Mouse (Mus musculus): ENCODE measurements around the gene Ccnl1. TPM values are rescaled to one million over a fixed set of nuclear protein-coding genes. Genes with fewer than 3 reads are reported as not detected.
A peak's percentile ranks its signal among the peaks of the same experiment; 100 is the strongest.

Gene Ccnl1
- polyA plus RNA-seq, 1 experiment = 12.8 TPM

- no peak overlapping the region for H3K4me2 ChIP-seq (ENCODE audit: low read depth)
- no peaks in the 10 kb centered on the region for H3K27me3 ChIP-seq (ENCODE audit: control insufficient read depth, insufficient read depth, insufficient read length)
Measured at GRCm38 (mm10) chr3:65988711-65989495, 30.9 kb upstream of the Ccnl1 start.

GRCm38 (mm10) chr3:65976296-65976695, 18.2 kb upstream of the Ccnl1 start:
- Histone ChIP-seq H3K4me3 (no peak overlapping the region), H3K36me3 (ENCODE audit: control insufficient read depth, insufficient read depth) (no peaks in the 10 kb centered on the region), H3K27me3 (ENCODE audit: control insufficient read depth, insufficient read depth, insufficient read length) (no peaks in the 10 kb centered on the region), H3K79me2 (ENCODE audit: control insufficient read depth, insufficient read depth) (no peaks in the 10 kb centered on the region), H3K4me2 (ENCODE audit: low read depth) (no peak overlapping the region), H3ac (ENCODE audit: control insufficient read depth, insufficient read length) (no peak overlapping the region)
- TF ChIP-seq POLR2A (IDR thresholded peaks at IDR 0.05; ENCODE audit: insufficient read length, low read depth) (no peak), REST (IDR thresholded peaks at IDR 0.05; ENCODE audit: insufficient read depth, insufficient read length) (no peak), MYOD1 (IDR thresholded peaks at IDR 0.05; ENCODE audit: control insufficient read depth in 1 of 3, insufficient read length in 2 of 3, low read depth in 2 of 3) (no peak), TCF12 (IDR thresholded peaks at IDR 0.05; ENCODE audit: insufficient read depth, poor library complexity, severe bottlenecking) (no peak), MAX (IDR thresholded peaks at IDR 0.05; ENCODE audit: low read depth) (no peak), CEBPB (IDR thresholded peaks at IDR 0.05; ENCODE audit: insufficient read depth, poor library complexity, severe bottlenecking) (no peak), TCF3 (IDR thresholded peaks at IDR 0.05; ENCODE audit: insufficient read length, low read depth) (no peak), SRF (IDR thresholded peaks at IDR 0.05; ENCODE audit: control insufficient read depth, insufficient read length, low read depth) (no peak), E2F4 (IDR thresholded peaks at IDR 0.05; ENCODE audit: insufficient read depth) (no peak), MYOG (IDR thresholded peaks at IDR 0.05; ENCODE audit: control insufficient read depth in 1 of 3, insufficient read depth in 1 of 3, insufficient read length in 2 of 3, low read depth in 2 of 3) (no peak), POLR2AphosphoS2 (IDR thresholded peaks at IDR 0.05; ENCODE audit: insufficient read length, low read depth) (no peak), USF1 (IDR thresholded peaks at IDR 0.05; ENCODE audit: low read depth) (no peak)

More at GRCm38 (mm10) chr3:65988711-65989495, 30.9 kb upstream of the Ccnl1 start:
- no peak for TF ChIP-seq TCF12 (IDR thresholded peaks at IDR 0.05; ENCODE audit: insufficient read depth, poor library complexity, severe bottlenecking)
- TF ChIP-seq SRF (IDR thresholded peaks at IDR 0.05; ENCODE audit: control insufficient read depth, insufficient read length, low read depth) = no peak
- TF ChIP-seq E2F4 (IDR thresholded peaks at IDR 0.05; ENCODE audit: insufficient read depth) = no peak
- TF ChIP-seq USF1 (IDR thresholded peaks at IDR 0.05; ENCODE audit: low read depth) = no peak
- TF ChIP-seq REST (IDR thresholded peaks at IDR 0.05; ENCODE audit: insufficient read depth, insufficient read length) = no peak
- TF ChIP-seq CEBPB (IDR thresholded peaks at IDR 0.05; ENCODE audit: insufficient read depth, poor library complexity, severe bottlenecking) = no peak
- no peak for TF ChIP-seq MAX (IDR thresholded peaks at IDR 0.05; ENCODE audit: low read depth)
- no peak for TF ChIP-seq POLR2A (IDR thresholded peaks at IDR 0.05; ENCODE audit: insufficient read length, low read depth)
- no peak for TF ChIP-seq TCF3 (IDR thresholded peaks at IDR 0.05; ENCODE audit: insufficient read length, low read depth)
- TF ChIP-seq MYOG (IDR thresholded peaks at IDR 0.05; ENCODE audit: control insufficient read depth in 1 of 3, insufficient read depth in 1 of 3, insufficient read length in 2 of 3, low read depth in 2 of 3) = no peak
- TF ChIP-seq POLR2AphosphoS2 (IDR thresholded peaks at IDR 0.05; ENCODE audit: insufficient read length, low read depth) = no peak
- TF ChIP-seq MYOD1 (IDR thresholded peaks at IDR 0.05; ENCODE audit: control insufficient read depth in 1 of 3, insufficient read length in 2 of 3, low read depth in 2 of 3) = no peak
- H3K4me3 ChIP-seq = no peak overlapping the region
- no peak overlapping the region for H3ac ChIP-seq (ENCODE audit: control insufficient read depth, insufficient read length)
- no peaks in the 10 kb centered on the region for H3K79me2 ChIP-seq (ENCODE audit: control insufficient read depth, insufficient read depth)
- no peaks in the 10 kb centered on the region for H3K36me3 ChIP-seq (ENCODE audit: control insufficient read depth, insufficient read depth)

GRCm38 (mm10) chr3:65975317-65975716, 17.3 kb upstream of the Ccnl1 start:
- H3ac ChIP-seq (ENCODE audit: control insufficient read depth, insufficient read length) = no peak overlapping the region
- peak overlapping the region; percentile 99 for H3K4me2 ChIP-seq (ENCODE audit: low read depth)
- no peaks in the 10 kb centered on the region for H3K79me2 ChIP-seq (ENCODE audit: control insufficient read depth, insufficient read depth)
- no peak for TF ChIP-seq MAX (IDR thresholded peaks at IDR 0.05; ENCODE audit: low read depth)
- TF ChIP-seq TCF3 (IDR thresholded peaks at IDR 0.05; ENCODE audit: insufficient read length, low read depth) = no peak
- no peak for TF ChIP-seq POLR2A (IDR thresholded peaks at IDR 0.05; ENCODE audit: insufficient read length, low read depth)
- no peak for TF ChIP-seq SRF (IDR thresholded peaks at IDR 0.05; ENCODE audit: control insufficient read depth, insufficient read length, low read depth)
- TF ChIP-seq TCF12 (IDR thresholded peaks at IDR 0.05; ENCODE audit: insufficient read depth, poor library complexity, severe bottlenecking) = no peak
- TF ChIP-seq POLR2AphosphoS2 (IDR thresholded peaks at IDR 0.05; ENCODE audit: insufficient read length, low read depth) = no peak
- no peak for TF ChIP-seq REST (IDR thresholded peaks at IDR 0.05; ENCODE audit: insufficient read depth, insufficient read length)
- TF ChIP-seq USF1 (IDR thresholded peaks at IDR 0.05; ENCODE audit: low read depth) = no peak
- no peak for TF ChIP-seq MYOD1 (IDR thresholded peaks at IDR 0.05; ENCODE audit: control insufficient read depth in 1 of 3, insufficient read length in 2 of 3, low read depth in 2 of 3)
- no peak for TF ChIP-seq E2F4 (IDR thresholded peaks at IDR 0.05; ENCODE audit: insufficient read depth)
- no peak for TF ChIP-seq CEBPB (IDR thresholded peaks at IDR 0.05; ENCODE audit: insufficient read depth, poor library complexity, severe bottlenecking)
- no peak for TF ChIP-seq MYOG (IDR thresholded peaks at IDR 0.05; ENCODE audit: control insufficient read depth in 1 of 3, insufficient read depth in 1 of 3, insufficient read length in 2 of 3, low read depth in 2 of 3)
- H3K4me3 ChIP-seq = peak overlapping the region; percentile 46
- no peaks in the 10 kb centered on the region for H3K36me3 ChIP-seq (ENCODE audit: control insufficient read depth, insufficient read depth)
- no peaks in the 10 kb centered on the region for H3K27me3 ChIP-seq (ENCODE audit: control insufficient read depth, insufficient read depth, insufficient read length)

GRCm38 (mm10) chr3:65974232-65975058, 16.4 kb upstream of the Ccnl1 start:
- H3ac ChIP-seq (ENCODE audit: control insufficient read depth, insufficient read length) = peak overlapping the region; percentile 8
- peak; percentile 63 for TF ChIP-seq MAX (IDR thresholded peaks at IDR 0.05; ENCODE audit: low read depth)
- TF ChIP-seq TCF12 (IDR thresholded peaks at IDR 0.05; ENCODE audit: insufficient read depth, poor library complexity, severe bottlenecking) = no peak
- peak; percentile 76 for TF ChIP-seq REST (IDR thresholded peaks at IDR 0.05; ENCODE audit: insufficient read depth, insufficient read length)
- peak; percentile 81 for TF ChIP-seq POLR2AphosphoS2 (IDR thresholded peaks at IDR 0.05; ENCODE audit: insufficient read length, low read depth)
- peak; percentile 60 for TF ChIP-seq SRF (IDR thresholded peaks at IDR 0.05; ENCODE audit: control insufficient read depth, insufficient read length, low read depth)
- TF ChIP-seq E2F4 (IDR thresholded peaks at IDR 0.05; ENCODE audit: insufficient read depth) = no peak
- TF ChIP-seq MYOD1 (IDR thresholded peaks at IDR 0.05; ENCODE audit: control insufficient read depth in 1 of 3, insufficient read length in 2 of 3, low read depth in 2 of 3) = peak in 1 of 3 experiments; percentile 48
- TF ChIP-seq TCF3 (IDR thresholded peaks at IDR 0.05; ENCODE audit: insufficient read length, low read depth) = no peak
- peak; percentile 87 for TF ChIP-seq USF1 (IDR thresholded peaks at IDR 0.05; ENCODE audit: low read depth)
- TF ChIP-seq CEBPB (IDR thresholded peaks at IDR 0.05; ENCODE audit: insufficient read depth, poor library complexity, severe bottlenecking) = no peak
- TF ChIP-seq POLR2A (IDR thresholded peaks at IDR 0.05; ENCODE audit: insufficient read length, low read depth) = peak; percentile 78
- peak overlapping the region; percentile 46 for H3K4me3 ChIP-seq
- H3K27me3 ChIP-seq (ENCODE audit: control insufficient read depth, insufficient read depth, insufficient read length) = no peaks in the 10 kb centered on the region
- H3K36me3 ChIP-seq (ENCODE audit: control insufficient read depth, insufficient read depth) = no peaks in the 10 kb centered on the region
- peak overlapping the region; percentile 99 for H3K4me2 ChIP-seq (ENCODE audit: low read depth)
- no peaks in the 10 kb centered on the region for H3K79me2 ChIP-seq (ENCODE audit: control insufficient read depth, insufficient read depth)
